Mouse (Mus musculus) cortical plate, adult 2 months (tissue): ENCODE results near the gene Nagpa. TPM values are rescaled to one million over a fixed set of nuclear protein-coding genes. Genes with fewer than 3 reads are reported as not detected.

Experiments
- H3K27ac ChIP-seq: fragments of 200-500 bp; 2 replicates; pipeline ENCODE4 v1.5.1; 2012; ENCODE audit warnings: low read length, control low read depth, inconsistent platforms; ENCODE audit not compliant: insufficient read depth
- H3K4me1 ChIP-seq: fragments of 200-500 bp; 2 replicates; pipeline ENCODE4 v1.6.1; 2011; ENCODE audit warnings: low read length; ENCODE audit not compliant: control insufficient read depth, insufficient read depth
- H3K4me3 ChIP-seq: fragments of 200-500 bp; 2 replicates; pipeline ENCODE4 v1.5.1; 2011; ENCODE audit warnings: mild to moderate bottlenecking, low read length, control low read depth; ENCODE audit not compliant: insufficient read depth
- CTCF ChIP-seq: fragments of 200-500 bp; IDR thresholded peaks from 2 replicates; pipeline ENCODE4 v1.5.1; 2011; ENCODE audit warnings: mild to moderate bottlenecking, control low read depth, low read length; ENCODE audit not compliant: insufficient read depth; ENCODE audit errors: extremely low read depth
- POLR2A ChIP-seq: fragments of 200-500 bp; IDR thresholded peaks from 2 replicates; pipeline ENCODE4 v1.6.1; 2011; ENCODE audit warnings: mild to moderate bottlenecking, low read length, control low read depth; ENCODE audit not compliant: insufficient read depth; ENCODE audit errors: extremely low read depth
- polyA plus RNA-seq: library from polyadenylated mRNA; depleted of rRNA; stranded (reverse); fragments of >200 nt; gene quantifications from 2 replicates; pipeline ENCODE4 v1.2.3, GENCODE M21; 2012; rRNA removed

The Nagpa gene
- polyA plus RNA-seq, 1 experiment: 17.4 TPM

DNA sequence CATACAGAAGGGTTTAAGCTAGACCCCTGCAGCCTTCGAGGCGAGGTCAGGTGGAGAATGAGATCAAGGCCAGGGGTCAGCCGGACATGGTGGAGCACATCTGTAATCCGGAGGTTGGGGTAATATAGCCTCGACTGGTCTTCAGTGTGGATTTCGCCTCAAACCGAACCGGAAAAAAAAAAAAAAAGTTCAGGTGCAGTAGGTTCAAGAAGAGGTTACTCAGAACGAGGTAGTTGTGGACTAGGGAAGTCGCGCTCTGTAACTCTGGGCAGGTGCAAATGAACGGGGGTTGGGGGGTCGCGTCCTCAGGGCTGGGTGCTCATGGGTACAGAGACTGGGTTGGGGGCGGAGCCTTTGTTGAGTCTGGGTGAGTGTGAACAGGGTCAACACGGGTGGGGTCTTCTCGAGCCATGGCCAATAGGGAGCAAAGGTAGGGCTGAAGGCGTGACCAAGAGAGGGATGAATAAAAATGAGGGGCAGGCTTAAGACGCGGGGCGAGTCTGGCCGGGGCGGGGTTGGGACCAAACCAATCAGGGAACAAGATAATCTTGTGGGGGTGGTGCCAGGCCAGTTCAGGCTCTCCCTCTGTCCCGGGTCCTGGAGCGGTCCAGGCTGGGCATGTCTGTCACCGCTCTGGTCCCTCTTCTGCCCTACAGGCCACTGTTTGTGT lies 57.3 kb downstream of the Nagpa start:
- no peak overlapping the region for H3K27ac ChIP-seq
- peak overlapping the region; percentile 36 for H3K4me3 ChIP-seq
- TF ChIP-seq CTCF: no peak
- H3K4me1 ChIP-seq: peaks cover 1% of the 10 kb centered on the region; the same call in 1 of the 2 replicates

DNA sequence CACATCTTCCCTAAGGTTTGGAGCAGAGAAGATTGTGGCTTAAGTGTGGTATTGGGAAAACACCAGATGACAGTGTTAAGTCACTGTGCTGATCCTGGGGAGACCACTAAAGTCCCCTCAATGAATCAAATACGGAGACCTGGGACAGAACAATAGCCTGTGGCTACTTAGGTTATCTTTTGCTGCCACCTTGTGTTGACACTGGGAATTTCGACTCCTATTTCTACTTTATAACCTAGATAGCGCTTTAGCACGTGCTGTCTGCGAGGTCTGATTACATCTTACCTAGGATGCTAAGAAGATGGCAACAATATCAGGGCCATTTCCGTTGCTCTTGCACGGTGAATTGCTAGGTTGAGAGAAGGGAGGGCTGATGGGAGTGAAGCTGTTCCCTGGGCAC lies 58.2 kb downstream of the Nagpa start:
- TF ChIP-seq POLR2A (no peak), CTCF (peak; percentile 74)

More for the DNA sequence above, 58.2 kb downstream of the Nagpa start:
- no peak overlapping the region for H3K4me3 ChIP-seq
- no peak overlapping the region for H3K27ac ChIP-seq
- peaks cover 1% of the 10 kb centered on the region; the same call in 1 of the 2 replicates for H3K4me1 ChIP-seq

Other genes starting within 250 kb of the Nagpa start
- gene Anks3, start 239.8 kb downstream of the Nagpa start, polyA plus RNA-seq: 101 and 118 TPM in 2 replicates
- not detected in 2 replicates for gene Sept12, start 206.2 kb downstream of the Nagpa start, polyA plus RNA-seq
- 3.1 TPM in 1 of 2 replicates, not detected in the other for gene Smim22, start 196.7 kb downstream of the Nagpa start, polyA plus RNA-seq
- 300 and 341 TPM in 2 replicates for gene Rogdi, start 190.5 kb downstream of the Nagpa start, polyA plus RNA-seq
- 146 and 157 TPM in 2 replicates for gene Glyr1, start 154.1 kb downstream of the Nagpa start, polyA plus RNA-seq
- 30.3 and 30.4 TPM in 2 replicates for gene Ubn1, start 154.0 kb downstream of the Nagpa start, polyA plus RNA-seq
- 0.25 and 0.42 TPM in 2 replicates for gene Ppl, start 71.6 kb downstream of the Nagpa start, polyA plus RNA-seq
- 12.2 and 15.4 TPM in 2 replicates for gene Sec14l5, start 56.9 kb downstream of the Nagpa start, polyA plus RNA-seq
- gene AU021092, start 18.3 kb upstream of the Nagpa start, polyA plus RNA-seq: 8.6 and 9.3 TPM in 2 replicates
- gene Alg1, start 29.6 kb upstream of the Nagpa start, polyA plus RNA-seq: 52.7 and 58.7 TPM in 2 replicates
- gene Eef2kmt, start 52.0 kb upstream of the Nagpa start, polyA plus RNA-seq: 10.0 and 10.9 TPM in 2 replicates